Mouse (Mus musculus): ENCODE data around the gene Naa15. TPM values are rescaled to one million over a fixed set of nuclear protein-coding genes. Genes with fewer than 3 reads are reported as not detected.
A peak's percentile ranks its signal among the peaks of the same experiment; 100 is the strongest.

Naa15 gene
- 27.3 and 27.9 TPM in 2 replicates for polyA plus RNA-seq (2015; fragmentation: Nextera tagmentation; extraction: Ambion mirVana)

DNA sequence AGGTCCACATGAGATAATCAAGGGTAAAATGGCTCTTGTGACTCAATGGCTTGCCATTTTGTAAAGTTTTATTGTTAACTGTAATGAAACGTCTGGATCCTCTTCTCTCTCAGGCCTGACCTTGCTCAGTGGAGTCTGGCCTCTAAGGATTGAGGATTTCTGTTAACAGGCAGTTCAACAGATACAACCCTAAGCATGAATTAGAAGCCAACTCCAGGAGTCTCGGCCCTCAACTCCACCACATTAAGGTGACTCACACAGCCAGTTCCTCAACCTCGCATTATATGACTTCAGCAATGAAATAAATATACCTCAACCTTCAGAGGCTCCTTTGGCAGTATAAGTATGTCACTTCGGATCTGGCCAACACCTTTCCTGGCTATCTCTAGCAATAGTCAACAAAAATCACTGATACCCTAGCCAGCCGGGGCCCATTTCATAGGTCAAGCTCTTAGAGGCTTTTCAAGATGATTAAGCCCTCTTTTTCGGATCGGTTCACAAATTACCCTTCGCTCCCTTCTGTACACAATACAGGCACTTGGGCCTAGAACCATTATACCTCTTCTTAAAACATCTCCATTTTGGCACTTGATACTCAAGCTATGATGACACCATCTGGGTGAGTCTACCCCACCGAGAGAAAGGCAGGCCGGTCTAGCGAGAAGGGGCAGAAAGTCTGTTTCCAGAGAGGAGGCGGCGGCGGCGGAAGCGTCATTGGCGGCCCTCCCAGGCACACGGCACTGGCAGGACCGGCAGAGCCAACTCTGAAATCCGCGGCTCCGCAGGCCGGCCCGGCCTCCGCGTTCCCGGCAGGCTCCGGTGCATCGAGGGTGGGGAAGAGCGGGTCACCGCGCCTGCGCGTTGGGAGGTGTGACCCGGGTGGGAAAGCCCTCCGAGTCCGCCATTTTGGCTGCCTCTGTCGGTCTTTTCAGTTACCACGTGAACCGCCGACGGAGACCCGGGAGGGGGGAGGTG, at the start of gene Naa15:
Gene Naa15, plus strand, starts transcription at position 51 of the 975 bp plus-strand sequence.
- Histone ChIP-seq H3K36me3 (ENCODE audit: control insufficient read depth, insufficient read depth, low read length) (no peaks in the 10 kb centered on the region), H3K4me2 (ENCODE audit: low read depth, low read length) (peak within 1 kb of the TSS; percentile 82), H3K27ac (ENCODE audit: low read length) (peak within 1 kb of the TSS; percentile 95), H3K4me1 (ENCODE audit: control insufficient read depth, insufficient read depth, low read length) (peaks cover 19% of the 10 kb centered on the region), H3K9me3 (ENCODE audit: control insufficient read depth, low read length) (no peaks in the 10 kb centered on the region), H3K9ac (ENCODE audit: low read depth, low read length) (peak within 1 kb of the TSS; percentile 98), H3K4me3 (ENCODE audit: low read length) (peak within 1 kb of the TSS; percentile 98), H3K27me3 (replicated peaks; ENCODE audit: control insufficient read depth, insufficient read depth, low read length) (no peaks in the 10 kb centered on the region)
- ATAC-seq = peak; percentile 91
- 3% methylated on average over 43 of the region's 43 CpGs for WGBS

GRCm38 (mm10) chr3:51365517-51365882, 49.4 kb upstream of the Naa15 start:
- peak overlapping the region; percentile 52; the same call in 1 of the 2 replicates for H3K9ac ChIP-seq (ENCODE audit: low read depth, low read length)
- 8% methylated on average over 3 of the region's 3 CpGs for WGBS

DNA sequence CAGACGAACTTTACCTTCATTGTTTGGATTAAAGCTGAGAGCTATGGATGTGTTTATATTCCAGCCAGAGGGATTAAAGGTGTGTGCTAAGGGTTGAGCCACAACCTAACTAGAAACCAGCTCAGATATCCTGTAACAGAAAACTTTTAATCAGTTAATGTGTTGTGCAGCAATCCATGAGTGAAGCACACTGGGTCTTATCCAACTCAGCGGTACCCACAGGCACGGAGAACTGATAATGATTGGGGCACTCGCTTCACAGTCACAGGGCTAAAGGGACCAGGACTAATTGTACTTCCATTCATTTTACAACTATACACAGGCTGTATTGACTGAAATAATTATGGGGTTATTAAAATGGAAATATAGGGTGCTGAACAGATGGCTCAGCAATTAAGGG, 48.0 kb upstream of the Naa15 start:
- Histone ChIP-seq H3K9ac (ENCODE audit: low read depth, low read length) (no peak overlapping the region), H3K4me1 (ENCODE audit: control insufficient read depth, insufficient read depth, low read length) (0 out of 2 replicates have a peak, but pooled peaks cover 6% of the 10 kb centered on the region), H3K4me3 (ENCODE audit: low read length) (no peak overlapping the region), H3K36me3 (ENCODE audit: control insufficient read depth, insufficient read depth, low read length) (no peaks in the 10 kb centered on the region), H3K4me2 (ENCODE audit: low read depth, low read length) (no peak overlapping the region), H3K9me3 (ENCODE audit: control insufficient read depth, low read length) (no peaks in the 10 kb centered on the region), H3K27me3 (replicated peaks; ENCODE audit: control insufficient read depth, insufficient read depth, low read length) (no peaks in the 10 kb centered on the region), H3K27ac (ENCODE audit: low read length) (no peak overlapping the region)
- no peak for ATAC-seq
- WGBS = 60% methylated on average over 4 of the region's 4 CpGs

More at GRCm38 (mm10) chr3:51365517-51365882, 49.4 kb upstream of the Naa15 start:
- no peaks in the 10 kb centered on the region for H3K27me3 ChIP-seq (replicated peaks; ENCODE audit: control insufficient read depth, insufficient read depth, low read length)
- peak overlapping the region; percentile 64 for H3K4me2 ChIP-seq (ENCODE audit: low read depth, low read length)
- H3K9me3 ChIP-seq (ENCODE audit: control insufficient read depth, low read length) = no peaks in the 10 kb centered on the region
- H3K27ac ChIP-seq (ENCODE audit: low read length) = no peak overlapping the region
- H3K4me1 ChIP-seq (ENCODE audit: control insufficient read depth, insufficient read depth, low read length) = 0 out of 2 replicates have a peak, but pooled peaks cover 6% of the 10 kb centered on the region
- ATAC-seq = no peak
- H3K4me3 ChIP-seq (ENCODE audit: low read length) = peak overlapping the region; percentile 53
- no peaks in the 10 kb centered on the region for H3K36me3 ChIP-seq (ENCODE audit: control insufficient read depth, insufficient read depth, low read length)

GRCm38 (mm10) chr3:51368011-51368410, 46.9 kb upstream of the Naa15 start:
- Histone ChIP-seq H3K27me3 (replicated peaks; ENCODE audit: control insufficient read depth, insufficient read depth, low read length) (no peaks in the 10 kb centered on the region), H3K4me3 (ENCODE audit: low read length) (no peak overlapping the region)
- 79% methylated on average over 4 of the region's 4 CpGs for WGBS

GRCm38 (mm10) chr3:51371826-51372225, 43.1 kb upstream of the Naa15 start:
- H3K4me2 ChIP-seq (ENCODE audit: low read depth, low read length) = no peak overlapping the region
- no peak overlapping the region for H3K27ac ChIP-seq (ENCODE audit: low read length)
- no peaks in the 10 kb centered on the region for H3K9me3 ChIP-seq (ENCODE audit: control insufficient read depth, low read length)
- ATAC-seq = no peak
- H3K4me1 ChIP-seq (ENCODE audit: control insufficient read depth, insufficient read depth, low read length) = no peaks in the 10 kb centered on the region
- no peaks in the 10 kb centered on the region for H3K27me3 ChIP-seq (replicated peaks; ENCODE audit: control insufficient read depth, insufficient read depth, low read length)
- WGBS = 72% methylated on average over 2 of the region's 2 CpGs
- no peaks in the 10 kb centered on the region for H3K36me3 ChIP-seq (ENCODE audit: control insufficient read depth, insufficient read depth, low read length)
- H3K4me3 ChIP-seq (ENCODE audit: low read length) = no peak overlapping the region
- no peak overlapping the region for H3K9ac ChIP-seq (ENCODE audit: low read depth, low read length)

More at GRCm38 (mm10) chr3:51368011-51368410, 46.9 kb upstream of the Naa15 start:
- Histone ChIP-seq H3K9me3 (ENCODE audit: control insufficient read depth, low read length) (no peaks in the 10 kb centered on the region), H3K36me3 (ENCODE audit: control insufficient read depth, insufficient read depth, low read length) (no peaks in the 10 kb centered on the region), H3K4me1 (ENCODE audit: control insufficient read depth, insufficient read depth, low read length) (0 out of 2 replicates have a peak, but pooled peaks cover 6% of the 10 kb centered on the region), H3K9ac (ENCODE audit: low read depth, low read length) (no peak overlapping the region), H3K4me2 (ENCODE audit: low read depth, low read length) (no peak overlapping the region), H3K27ac (ENCODE audit: low read length) (no peak overlapping the region)
- ATAC-seq = no peak

- no peaks in the 10 kb centered on the region for H3K9me3 ChIP-seq (ENCODE audit: control insufficient read depth, low read length)
- H3K27me3 ChIP-seq (replicated peaks; ENCODE audit: control insufficient read depth, insufficient read depth, low read length) = no peaks in the 10 kb centered on the region
- no peaks in the 10 kb centered on the region for H3K4me1 ChIP-seq (ENCODE audit: control insufficient read depth, insufficient read depth, low read length)
- no peak for ATAC-seq
- no peak overlapping the region for H3K27ac ChIP-seq (ENCODE audit: low read length)
- no peaks in the 10 kb centered on the region for H3K36me3 ChIP-seq (ENCODE audit: control insufficient read depth, insufficient read depth, low read length)
- no peak overlapping the region for H3K4me3 ChIP-seq (ENCODE audit: low read length)
- no peak overlapping the region for H3K9ac ChIP-seq (ENCODE audit: low read depth, low read length)
- H3K4me2 ChIP-seq (ENCODE audit: low read depth, low read length) = no peak overlapping the region
- 51% methylated on average over 5 of the region's 5 CpGs for WGBS
Observed at GRCm38 (mm10) chr3:51372883-51373282, 42.1 kb upstream of the Naa15 start.

GRCm38 (mm10) chr3:51373544-51373943, 41.4 kb upstream of the Naa15 start:
- H3K4me3 ChIP-seq (ENCODE audit: low read length) = no peak overlapping the region
- H3K27ac ChIP-seq (ENCODE audit: low read length) = no peak overlapping the region
- H3K9me3 ChIP-seq (ENCODE audit: control insufficient read depth, low read length) = no peaks in the 10 kb centered on the region
- WGBS = 75% methylated on average over 5 of the region's 5 CpGs
- H3K4me1 ChIP-seq (ENCODE audit: control insufficient read depth, insufficient read depth, low read length) = peaks cover 3% of the 10 kb centered on the region; the same call in 1 of the 2 replicates
- no peaks in the 10 kb centered on the region for H3K27me3 ChIP-seq (replicated peaks; ENCODE audit: control insufficient read depth, insufficient read depth, low read length)
- no peak for ATAC-seq
- no peak overlapping the region for H3K4me2 ChIP-seq (ENCODE audit: low read depth, low read length)
- H3K9ac ChIP-seq (ENCODE audit: low read depth, low read length) = no peak overlapping the region
- no peaks in the 10 kb centered on the region for H3K36me3 ChIP-seq (ENCODE audit: control insufficient read depth, insufficient read depth, low read length)

DNA sequence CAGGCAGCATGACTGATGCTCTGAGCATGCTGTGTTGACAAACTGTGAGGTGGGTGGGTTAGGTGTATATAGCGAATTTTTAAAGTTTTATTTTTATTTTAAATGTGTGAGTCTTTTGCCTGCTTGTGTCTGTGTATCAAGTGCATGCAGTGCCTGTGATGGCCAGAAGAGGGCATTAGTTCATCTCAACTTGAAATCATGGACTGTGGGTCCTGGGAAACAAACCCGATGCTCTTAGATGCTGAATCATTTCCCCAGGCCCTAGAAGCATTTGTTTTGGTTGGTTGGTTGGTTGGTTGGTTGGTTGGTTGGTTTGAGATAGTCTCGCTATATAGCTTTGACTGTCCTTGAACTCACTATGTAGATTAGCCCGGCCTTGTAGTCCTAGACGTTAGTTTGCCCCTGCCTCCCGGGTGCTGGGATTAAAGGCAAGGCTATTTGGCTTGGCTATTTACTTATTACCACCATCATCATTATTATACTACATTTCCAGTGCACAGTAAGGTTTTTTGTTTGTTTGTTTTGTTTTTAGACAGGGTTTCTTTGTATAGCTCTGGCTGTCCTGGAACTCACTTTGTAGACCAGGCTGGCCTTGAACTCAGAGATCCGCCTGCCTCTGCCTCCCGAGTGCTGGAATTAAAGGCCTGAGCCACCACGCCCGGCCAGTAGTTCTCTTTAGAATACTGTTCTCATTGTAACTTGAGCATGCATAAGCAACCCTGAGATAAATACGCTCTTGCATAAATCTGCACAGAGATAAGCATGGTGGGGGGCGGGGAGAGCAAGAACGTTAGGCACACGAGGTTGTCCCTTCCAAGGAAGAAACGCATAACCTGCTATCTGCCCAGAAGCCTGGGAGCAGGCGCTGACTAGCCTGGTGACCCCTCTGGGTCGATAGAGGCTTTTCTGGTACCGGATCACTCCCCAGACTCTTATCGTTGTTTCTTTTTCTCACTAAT, 39.4 kb upstream of the Naa15 start:
- no peak overlapping the region for H3K27ac ChIP-seq (ENCODE audit: low read length)
- no peaks in the 10 kb centered on the region for H3K27me3 ChIP-seq (replicated peaks; ENCODE audit: control insufficient read depth, insufficient read depth, low read length)
- H3K36me3 ChIP-seq (ENCODE audit: control insufficient read depth, insufficient read depth, low read length) = no peaks in the 10 kb centered on the region
- 80% methylated on average over 19 of the region's 19 CpGs for WGBS
- H3K9me3 ChIP-seq (ENCODE audit: control insufficient read depth, low read length) = no peaks in the 10 kb centered on the region
- no peak overlapping the region for H3K9ac ChIP-seq (ENCODE audit: low read depth, low read length)
- H3K4me1 ChIP-seq (ENCODE audit: control insufficient read depth, insufficient read depth, low read length) = peaks cover 4% of the 10 kb centered on the region; the same call in 1 of the 2 replicates
- no peak overlapping the region for H3K4me3 ChIP-seq (ENCODE audit: low read length)
- no peak overlapping the region for H3K4me2 ChIP-seq (ENCODE audit: low read depth, low read length)
- no peak for ATAC-seq
